Mouse (Mus musculus): ENCODE measurements around the gene Krt17. TPM values are rescaled to one million over a fixed set of nuclear protein-coding genes. Genes with fewer than 3 reads are reported as not detected.
"Not testable (repeated sequence)": the region's sequence is repeated elsewhere in the genome, so short reads cannot be mapped to it uniquely, and the experiment has no call there.

Gene Krt17
- total and polyA plus RNA-seq, 3 experiments = not detected

DNA sequence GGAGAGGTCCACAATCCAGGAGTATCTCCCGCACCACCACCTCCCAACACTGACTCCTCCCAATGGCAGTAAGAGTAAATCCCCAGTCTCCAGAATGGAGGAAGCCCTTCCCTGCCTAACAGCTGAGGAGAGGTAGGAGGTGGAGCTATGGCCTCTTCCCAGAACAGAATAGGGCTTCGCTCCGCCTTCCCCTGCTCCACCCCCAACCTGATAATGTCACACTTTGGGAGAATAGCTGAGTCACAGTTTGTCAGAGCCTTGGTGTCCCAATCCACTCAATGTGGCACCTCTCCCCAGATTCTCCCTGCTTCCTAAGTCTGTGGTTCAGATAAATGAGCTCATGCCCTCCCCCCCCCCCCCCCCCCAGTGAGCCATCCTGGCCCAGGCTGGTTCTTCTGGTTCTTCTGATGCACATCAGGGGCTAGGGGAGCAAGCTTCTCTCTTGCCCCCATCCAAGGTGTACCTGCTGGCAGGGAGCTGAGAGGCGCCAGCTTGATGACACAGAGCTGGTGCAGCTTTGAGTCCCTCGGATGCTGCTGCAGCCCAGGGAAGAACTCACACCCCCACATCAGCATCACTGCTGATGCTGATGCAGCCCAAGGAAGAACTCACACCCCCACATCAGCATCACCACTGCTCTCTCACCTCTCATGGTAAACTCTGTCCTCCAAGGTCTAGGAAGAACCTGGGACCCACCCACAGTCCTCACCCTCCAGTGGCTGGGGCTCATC lies 6.3 kb downstream of the Krt17 start:
- Histone ChIP-seq H3K79me2 (ENCODE audit: control insufficient read depth, insufficient read depth, low read length, poor library complexity) (no peaks in the 10 kb centered on the region), H3K9me3 (replicated peaks; ENCODE audit: insufficient read depth, low read length) (no peaks in the 10 kb centered on the region)
- no peak for DNase-seq (ENCODE audit: low read depth, low spot score)

DNA sequence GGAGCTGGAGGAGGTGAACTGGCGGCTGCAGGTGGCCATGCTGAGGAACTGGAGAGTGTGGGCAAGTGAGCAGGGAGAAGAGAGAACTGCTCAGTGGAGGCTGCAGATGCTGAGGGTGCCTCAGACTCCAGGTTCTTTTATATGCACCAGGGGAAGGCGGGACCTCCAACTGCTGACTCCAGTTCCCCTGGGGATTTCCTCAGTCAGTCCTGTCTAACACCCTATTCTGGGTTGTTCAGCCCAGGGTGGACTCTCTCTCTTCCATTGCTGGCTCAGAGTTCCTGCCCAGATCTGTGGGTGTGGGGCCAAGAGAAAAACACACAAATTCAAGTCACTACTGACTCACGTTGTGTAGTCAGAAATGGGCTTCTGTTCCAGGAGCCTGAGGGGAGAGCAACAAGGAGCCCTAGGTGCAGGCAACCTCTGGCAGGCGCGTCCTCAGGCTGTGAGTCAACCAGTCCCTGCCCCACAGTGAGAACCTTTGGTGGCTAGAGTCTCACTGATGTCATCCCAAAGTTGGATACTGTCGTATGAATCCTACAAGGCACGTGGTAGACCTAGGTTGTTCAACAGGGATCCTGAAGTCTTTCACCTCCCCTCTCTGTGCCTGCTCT lies 11.9 kb downstream of the Krt17 start, which contains the start of gene Krt16:
TSS of gene Krt16 (minus strand) at position 51 of the 614 bp plus-strand sequence.
- no peaks in the 10 kb centered on the region for H3K27me3 ChIP-seq (ENCODE audit: control insufficient read depth in 1 of 2, insufficient read depth in 2 of 2, low read length in 2 of 2)
- H3K9ac ChIP-seq (ENCODE audit: control insufficient read depth, low read depth, low read length, poor library complexity, severe bottlenecking) = no peak within 1 kb of the TSS
- no peak within 1 kb of the TSS for H3K4me3 ChIP-seq (ENCODE audit: control insufficient read depth in 1 of 2, insufficient read depth in 1 of 2, low read depth in 2 of 2, low read length in 2 of 2)
- H3K27ac ChIP-seq (ENCODE audit: control insufficient read depth, low read depth, low read length) = no peak within 1 kb of the TSS
- H3K9me3 ChIP-seq (replicated peaks; ENCODE audit: insufficient read depth, low read length) = no peaks in the 10 kb centered on the region
- no peak for TF ChIP-seq MYB (IDR thresholded peaks at IDR 0.05; ENCODE audit: low read depth, low read length)
- TF ChIP-seq ZC3H11A (IDR thresholded peaks at IDR 0.05; ENCODE audit: low read depth, low read length) = no peak
- no peak for TF ChIP-seq CTCF (IDR thresholded peaks at IDR 0.05 in 2 of 3, conservative IDR thresholded peaks at IDR 0.05 in 1 of 3; ENCODE audit: control insufficient read depth in 1 of 3, insufficient read depth in 1 of 3, low read depth in 2 of 3, low read length in 3 of 3, poor library complexity in 1 of 3, severe bottlenecking in 1 of 3)
- no peak for TF ChIP-seq ZNF384 (IDR thresholded peaks at IDR 0.05; ENCODE audit: low read depth, low read length)
- no peak for TF ChIP-seq EP300 (IDR thresholded peaks at IDR 0.05; ENCODE audit: low read depth in 1 of 2, low read length in 2 of 2)
- no peak for DNase-seq (ENCODE audit: low read depth, low spot score)
- no peaks in the 10 kb centered on the region for H3K36me3 ChIP-seq (ENCODE audit: control insufficient read depth in 1 of 2, insufficient read depth in 2 of 2, low read length in 2 of 2)
- H3K4me1 ChIP-seq (ENCODE audit: control insufficient read depth in 1 of 2, insufficient read depth in 2 of 2, low read length in 2 of 2) = no peaks in the 10 kb centered on the region
- H3K79me2 ChIP-seq (ENCODE audit: control insufficient read depth, insufficient read depth, low read length, poor library complexity) = no peaks in the 10 kb centered on the region

More for the DNA sequence above, 6.3 kb downstream of the Krt17 start:
- H3K36me3 ChIP-seq (ENCODE audit: control insufficient read depth in 1 of 2, insufficient read depth in 2 of 2, low read length in 2 of 2) = no peaks in the 10 kb centered on the region
- H3K4me3 ChIP-seq (ENCODE audit: control insufficient read depth in 1 of 2, insufficient read depth in 1 of 2, low read depth in 2 of 2, low read length in 2 of 2) = no peak overlapping the region
- H3K9ac ChIP-seq (ENCODE audit: control insufficient read depth, low read depth, low read length, poor library complexity, severe bottlenecking) = no peak overlapping the region
- no peaks in the 10 kb centered on the region for H3K4me1 ChIP-seq (ENCODE audit: control insufficient read depth in 1 of 2, insufficient read depth in 2 of 2, low read length in 2 of 2)
- H3K27me3 ChIP-seq (ENCODE audit: control insufficient read depth in 1 of 2, insufficient read depth in 2 of 2, low read length in 2 of 2) = no peaks in the 10 kb centered on the region
- TF ChIP-seq CHD2 (IDR thresholded peaks at IDR 0.05; ENCODE audit: low read length) = no peak
- no peak for TF ChIP-seq NRF1 (IDR thresholded peaks at IDR 0.05; ENCODE audit: insufficient read depth, low read depth, low read length, poor library complexity, severe bottlenecking)
- TF ChIP-seq ETS1 (IDR thresholded peaks at IDR 0.05; ENCODE audit: low read depth, low read length) = no peak
- TF ChIP-seq E2F4 (IDR thresholded peaks at IDR 0.05; ENCODE audit: borderline replicate concordance, low read depth, low read length) = no peak
- no peak for TF ChIP-seq BHLHE40 (IDR thresholded peaks at IDR 0.05; ENCODE audit: borderline replicate concordance, low read depth, low read length)
- no peak for TF ChIP-seq ZC3H11A (IDR thresholded peaks at IDR 0.05; ENCODE audit: low read depth, low read length)
- no peak for TF ChIP-seq POLR2A (IDR thresholded peaks at IDR 0.05; ENCODE audit: control insufficient read depth in 1 of 2, insufficient read depth in 1 of 2, low read depth in 1 of 2, low read length in 2 of 2, poor library complexity in 1 of 2)
- no peak for TF ChIP-seq CTCF (IDR thresholded peaks at IDR 0.05 in 2 of 3, conservative IDR thresholded peaks at IDR 0.05 in 1 of 3; ENCODE audit: control insufficient read depth in 1 of 3, insufficient read depth in 1 of 3, low read depth in 2 of 3, low read length in 3 of 3, poor library complexity in 1 of 3, severe bottlenecking in 1 of 3)
- no peak for TF ChIP-seq SIN3A (IDR thresholded peaks at IDR 0.05; ENCODE audit: low read length)
- TF ChIP-seq RAD21 (IDR thresholded peaks at IDR 0.05; ENCODE audit: low read depth, low read length) = no peak
- TF ChIP-seq NELFE (IDR thresholded peaks at IDR 0.05; ENCODE audit: low read depth, low read length) = no peak
- TF ChIP-seq CHD1 (IDR thresholded peaks at IDR 0.05; ENCODE audit: low read depth, low read length) = no peak
- H3K27ac ChIP-seq (ENCODE audit: control insufficient read depth, low read depth, low read length) = no peak overlapping the region

DNA sequence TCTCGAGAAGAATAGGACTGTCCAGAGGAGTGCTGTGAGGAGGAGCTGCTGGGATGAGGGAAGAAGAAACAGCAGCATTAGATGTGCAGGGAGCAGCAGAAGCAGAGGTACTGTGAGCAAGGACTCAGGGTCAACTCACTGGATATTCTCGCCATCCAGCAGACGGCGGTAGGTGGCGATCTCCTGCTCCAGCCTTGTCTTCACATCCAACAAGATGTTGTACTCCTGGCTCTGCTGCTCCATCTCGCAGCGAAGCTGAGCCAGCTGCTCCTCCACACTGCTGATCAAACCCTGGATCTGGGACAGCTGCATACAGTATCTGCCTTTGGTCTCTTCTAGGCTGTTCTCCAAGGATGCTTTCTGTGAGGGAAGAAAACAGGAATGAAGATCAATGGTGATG lies 14.4 kb downstream of the Krt17 start:
- H3K4me1 ChIP-seq (ENCODE audit: control insufficient read depth in 1 of 2, insufficient read depth in 2 of 2, low read length in 2 of 2); H3K9ac ChIP-seq (ENCODE audit: control insufficient read depth, low read depth, low read length, poor library complexity, severe bottlenecking); H3K27me3 ChIP-seq (ENCODE audit: control insufficient read depth in 1 of 2, insufficient read depth in 2 of 2, low read length in 2 of 2); H3K36me3 ChIP-seq (ENCODE audit: control insufficient read depth in 1 of 2, insufficient read depth in 2 of 2, low read length in 2 of 2); H3K4me3 ChIP-seq (ENCODE audit: control insufficient read depth in 1 of 2, insufficient read depth in 1 of 2, low read depth in 2 of 2, low read length in 2 of 2); H3K27ac ChIP-seq (ENCODE audit: control insufficient read depth, low read depth, low read length); DNase-seq (ENCODE audit: low read depth, low spot score); H3K9me3 ChIP-seq (replicated peaks; ENCODE audit: insufficient read depth, low read length); H3K79me2 ChIP-seq (ENCODE audit: control insufficient read depth, insufficient read depth, low read length, poor library complexity): not testable (repeated sequence)

DNA sequence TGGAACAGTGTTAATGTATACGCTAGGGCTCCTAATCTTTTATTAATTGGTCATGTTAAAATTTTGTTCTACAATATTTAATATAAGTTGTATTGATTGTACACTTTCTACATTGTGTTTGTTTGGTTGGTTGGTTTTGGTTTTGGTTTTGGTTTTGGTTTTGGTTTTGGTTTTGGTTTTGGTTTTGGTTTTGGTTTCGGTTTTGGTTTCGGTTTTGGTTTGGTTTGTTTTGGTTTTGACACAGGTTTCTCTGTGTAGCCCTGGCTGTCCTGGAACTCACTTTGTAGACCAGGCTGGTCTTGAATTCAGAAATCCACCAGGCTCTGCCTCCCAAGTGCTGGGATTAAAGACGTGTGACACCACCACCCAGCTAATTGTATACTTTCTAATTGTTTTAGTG lies 20.6 kb downstream of the Krt17 start:
- not testable (repeated sequence) for DNase-seq (ENCODE audit: low read depth, low spot score); H3K4me1 ChIP-seq (ENCODE audit: control insufficient read depth in 1 of 2, insufficient read depth in 2 of 2, low read length in 2 of 2); H3K27ac ChIP-seq (ENCODE audit: control insufficient read depth, low read depth, low read length); H3K79me2 ChIP-seq (ENCODE audit: control insufficient read depth, insufficient read depth, low read length, poor library complexity); H3K9ac ChIP-seq (ENCODE audit: control insufficient read depth, low read depth, low read length, poor library complexity, severe bottlenecking); H3K4me3 ChIP-seq (ENCODE audit: control insufficient read depth in 1 of 2, insufficient read depth in 1 of 2, low read depth in 2 of 2, low read length in 2 of 2); H3K27me3 ChIP-seq (ENCODE audit: control insufficient read depth in 1 of 2, insufficient read depth in 2 of 2, low read length in 2 of 2); H3K9me3 ChIP-seq (replicated peaks; ENCODE audit: insufficient read depth, low read length); H3K36me3 ChIP-seq (ENCODE audit: control insufficient read depth in 1 of 2, insufficient read depth in 2 of 2, low read length in 2 of 2)

Measured in MEL (cell line).